In genomic region chr1:163757462-163758207, GRCm38 (mm10) we compare ENCODE assay signal across 30 mouse cellular contexts. TPM values are rescaled to one million over a fixed set of nuclear protein-coding genes. Genes with fewer than 3 reads are reported as not detected.
DNase-seq lines count a peak whose midpoint lies in the region; ATAC-seq and TF ChIP-seq lines count a peak whose summit lies in the region.
"Had no signal": no experiment of that assay in that cellular context is flagged by ENCODE, and none has a peak within 500 bp of the region (broad histone marks: within the 10 kb centered on the region; RNA-seq: fewer than 3 reads in every experiment).

No protein-coding gene starts in this region.

- H3K4me3 ChIP-seq in lung, postnatal 0 days (ENCODE audit: low read depth, low read length), result no peak overlapping the region
- H3K4me3 ChIP-seq in limb, embryonic 12.5 days (replicated peaks), result no peak overlapping the region
- H3K4me3 ChIP-seq: heart, embryonic 12.5 days; liver, embryonic 12.5 days; megakaryocyte, embryonic 14.5 days; midbrain, embryonic 12.5 days; myocyte; neural tube, embryonic 12.5 days had no signal

- no peaks in the 10 kb centered on the region for H3K9me3 ChIP-seq in lung, postnatal 0 days (ENCODE audit: low read length)
- no peaks in the 10 kb centered on the region for H3K9me3 ChIP-seq in limb, embryonic 12.5 days
- H3K9me3 ChIP-seq: heart, embryonic 12.5 days; liver, embryonic 12.5 days; megakaryocyte, embryonic 14.5 days; midbrain, embryonic 12.5 days; neural tube, embryonic 12.5 days had no signal

- DNase-seq in lung, postnatal 0 days (ENCODE audit: low spot score), result no peak
- no peak for DNase-seq in lung, postnatal 25 days (ENCODE audit: low spot score)
- peak; percentile 63 for DNase-seq in forelimb bud, embryonic 11.5 days (ENCODE audit: low read depth, low spot score)
- DNase-seq in gastrocnemius, adult 18-20 months (ENCODE audit: low spot score), result no peak
- no peak for DNase-seq in left cerebral cortex, adult 9 months (ENCODE audit: low spot score in 2 of 2)
- DNase-seq: adrenal gland, postnatal 14 days; cerebellum, adult 11 months; cerebellum, adult 9-10 months; gastrocnemius, postnatal 10 days; heart, postnatal 4 days; kidney, adult 11 months; kidney, postnatal 14 days; liver, postnatal 0 days; lung, postnatal 10 days; thymus, adult 2 months; thymus, postnatal 4 days had no signal

- no peak for TF ChIP-seq CTCF in lung, postnatal 0 days (IDR thresholded peaks at IDR 0.05)

- no peaks in the 10 kb centered on the region for H3K4me1 ChIP-seq in lung, postnatal 0 days (ENCODE audit: insufficient read depth, low read depth, low read length)
- H3K4me1 ChIP-seq in limb, embryonic 12.5 days (replicated peaks), result peaks cover 17% of the 10 kb centered on the region
- H3K4me1 ChIP-seq: heart, embryonic 12.5 days; liver, embryonic 12.5 days; megakaryocyte, embryonic 14.5 days; midbrain, embryonic 12.5 days; neural tube, embryonic 12.5 days had no signal

- H3K9ac ChIP-seq in lung, postnatal 0 days (replicated peaks; ENCODE audit: low read depth), result no peak overlapping the region
- H3K9ac ChIP-seq in limb, embryonic 12.5 days (replicated peaks), result no peak overlapping the region
- H3K9ac ChIP-seq: heart, embryonic 12.5 days; hindbrain, embryonic 14.5 days; liver, embryonic 12.5 days; liver, postnatal 0 days; midbrain, embryonic 12.5 days; neural tube, embryonic 12.5 days had no signal

- 39% methylated on average over 10 of the region's 10 CpGs for WGBS in lung, postnatal 0 days
- WGBS in limb, embryonic 12.5 days, result 25% methylated on average over 10 of the region's 10 CpGs

- no peaks in the 10 kb centered on the region for H3K27me3 ChIP-seq in lung, postnatal 0 days (replicated peaks; ENCODE audit: insufficient read depth, low read length)
- peaks cover 6% of the 10 kb centered on the region; the same call in 1 of the 2 replicates for H3K27me3 ChIP-seq in limb, embryonic 12.5 days
- H3K27me3 ChIP-seq: heart, embryonic 12.5 days; liver, embryonic 12.5 days; megakaryocyte, embryonic 14.5 days; midbrain, embryonic 12.5 days; neural tube, embryonic 12.5 days had no signal

- H3K27ac ChIP-seq in lung, postnatal 0 days (ENCODE audit: low read length), result no peak overlapping the region
- H3K27ac ChIP-seq in limb, embryonic 12.5 days, result peak overlapping the region; percentile 66
- H3K27ac ChIP-seq: hindbrain, embryonic 14.5 days; liver, embryonic 12.5 days; midbrain, embryonic 12.5 days; neural tube, embryonic 12.5 days had no signal

- TF ChIP-seq EP300 in lung, postnatal 0 days (IDR thresholded peaks at IDR 0.05), result no peak

- no peak overlapping the region for H3K4me2 ChIP-seq in lung, postnatal 0 days (replicated peaks; ENCODE audit: low read depth, low read length)
- H3K4me2 ChIP-seq in limb, embryonic 12.5 days, result no peak overlapping the region; the same call in 1 of the 2 replicates
- H3K4me2 ChIP-seq: heart, embryonic 12.5 days; hindbrain, embryonic 14.5 days; liver, embryonic 12.5 days; midbrain, embryonic 12.5 days; neural tube, embryonic 12.5 days had no signal

- no peaks in the 10 kb centered on the region for H3K36me3 ChIP-seq in lung, postnatal 0 days (ENCODE audit: insufficient read depth, low read length)
- H3K36me3 ChIP-seq in limb, embryonic 12.5 days, result no peaks in the 10 kb centered on the region
- H3K36me3 ChIP-seq: heart, embryonic 12.5 days; liver, embryonic 12.5 days; midbrain, embryonic 12.5 days; neural tube, embryonic 12.5 days had no signal

- ATAC-seq in lung, postnatal 0 days, result peak; percentile 25; the same call in 1 of the 2 replicates
- peak; percentile 77 for ATAC-seq in limb, embryonic 12.5 days (ENCODE audit: insufficient number of reproducible peaks, insufficient read depth, low FRiP score, low TSS enrichment, low read depth)
- ATAC-seq in megakaryocyte progenitor cell, adult 5-6 weeks (replicated peaks; ENCODE audit: poor library complexity), result peak; percentile 75
- ATAC-seq in frontal cortex, adult (ENCODE audit: low TSS enrichment), result no peak
- ATAC-seq: CD4-positive, CD25-positive, alpha-beta regulatory T cell, adult 4 months; forebrain, embryonic 14.5 days; inflammation-experienced regulatory T-cells, adult 6 months; liver, embryonic 12.5 days; liver, postnatal 0 days had no signal

RNA-seq across cellular contexts. Expression of gene Kifap3, which starts 21.7 kb away (rescaled TPM):
- polyA plus RNA-seq in lung, postnatal 0 days (2015; fragmentation: Nextera tagmentation; extraction: Ambion mirVana), result 15.3 and 18.2 TPM in 2 replicates
- 49.6 and 54.4 TPM in 2 replicates for polyA plus RNA-seq in limb, embryonic 12.5 days (2016; fragmentation: Nextera tagmentation; extraction: Ambion mirVana)
- total RNA-seq in megakaryocyte progenitor cell, adult 5-6 weeks (2015), result 11.1 and 11.8 TPM in 2 replicates
- 10.9 and 14.8 TPM in 2 replicates for total RNA-seq in megakaryocyte progenitor cell, adult 5-6 weeks (2017)
- 10 to 100 TPM; 20.0 to 22.9 TPM for total RNA-seq in gastrocnemius, adult 18-20 months (2021)

RNA-seq across cellular contexts. Expression of gene Mettl11b, which starts 32.6 kb away (rescaled TPM):
- 0.35 and 0.62 TPM in 2 replicates for polyA plus RNA-seq in lung, postnatal 0 days (2015; fragmentation: Nextera tagmentation; extraction: Ambion mirVana)
- polyA plus RNA-seq in limb, embryonic 12.5 days (2016; fragmentation: Nextera tagmentation; extraction: Ambion mirVana), result 0.21 TPM in 1 of 2 replicates, not detected in the other
- total RNA-seq in megakaryocyte progenitor cell, adult 5-6 weeks (2015), result not detected in 2 replicates
- total RNA-seq in megakaryocyte progenitor cell, adult 5-6 weeks (2017), result not detected in 2 replicates
- 10 to 100 TPM; 21.9 to 42.0 TPM for total RNA-seq in gastrocnemius, adult 18-20 months (2021)
- total RNA-seq: adrenal gland, postnatal 14 days had no signal
- polyA plus RNA-seq: CD4-positive, CD25-positive, alpha-beta regulatory T cell, adult 4 months; hindbrain, embryonic 14.5 days; inflammation-experienced regulatory T-cells, adult 6 months; kidney, embryonic 14.5 days; liver, embryonic 12.5 days; liver, postnatal 0 days; myocyte; neural tube, embryonic 12.5 days; thymus, adult 2 months had no signal

Comparison
In these comparisons a context has a peak if more than half of its experiments do, and no peak if none do; other contexts are left out.
1. RNA of gene Mettl11b, which starts 32.6 kb away (total RNA-seq): 21.9 to 42.0 TPM in gastrocnemius, adult 18-20 months; not detected in megakaryocyte progenitor cell, adult 5-6 weeks; every median in the first group is over 10 times any median in the second.